Mouse (Mus musculus): ENCODE measurements around the gene Entpd1. TPM values are rescaled to one million over a fixed set of nuclear protein-coding genes. Genes with fewer than 3 reads are reported as not detected.
A peak's percentile ranks its signal among the peaks of the same experiment; 100 is the strongest.
"Not testable (repeated sequence)": the region's sequence is repeated elsewhere in the genome, so short reads cannot be mapped to it uniquely, and the experiment has no call there.

The Entpd1 gene
- polyA plus RNA-seq, 1 experiment from 2014 or later = 7.2 TPM

DNA sequence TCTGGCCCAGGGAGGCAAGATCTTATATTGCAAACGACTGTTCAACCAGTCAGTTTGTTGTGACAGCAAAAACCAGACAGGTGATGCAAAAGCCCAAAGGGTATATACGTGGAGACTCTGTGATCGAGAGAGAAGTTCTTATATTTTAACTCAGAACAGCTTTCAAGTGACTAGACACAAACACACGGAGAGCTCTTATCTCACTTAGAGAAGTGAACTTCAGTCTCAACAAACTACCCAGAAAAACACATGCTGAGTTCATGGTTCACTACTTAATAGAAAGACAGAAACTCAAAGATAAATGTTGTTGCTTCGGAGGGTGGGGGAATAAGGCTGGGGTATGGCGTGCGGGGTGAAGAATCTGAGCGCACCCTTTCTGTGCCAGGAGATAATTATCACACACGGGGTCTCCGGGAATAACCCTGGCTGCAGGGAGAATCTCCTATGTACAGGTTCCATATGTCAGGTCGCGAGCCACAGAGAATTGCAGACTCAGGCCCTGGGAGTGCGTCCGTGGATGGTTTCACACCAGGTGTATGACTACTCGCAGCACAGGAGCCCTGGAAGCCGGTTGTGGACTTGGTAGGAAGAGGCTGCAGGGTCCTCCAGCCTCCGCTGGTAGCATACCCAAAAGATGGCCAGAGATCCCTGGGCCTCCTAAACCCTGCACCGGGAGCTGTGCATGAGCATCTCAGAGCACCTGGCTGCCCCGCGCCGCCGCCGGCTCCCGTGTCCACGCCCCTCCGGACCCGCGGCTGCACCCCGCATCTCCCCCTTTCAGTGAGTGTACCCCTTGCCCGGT lies 24.5 kb upstream of the Entpd1 start:
- no peaks in the 10 kb centered on the region for H3K9me3 ChIP-seq (ENCODE audit: control insufficient read depth, low read length)
- no peak overlapping the region for H3K27ac ChIP-seq (ENCODE audit: low read depth, low read length)
- H3K4me1 ChIP-seq (ENCODE audit: control insufficient read depth, insufficient read depth, low read length) = peaks cover 10% of the 10 kb centered on the region; the same call in 1 of the 2 replicates
- H3K4me2 ChIP-seq = peak overlapping the region; percentile 69
- peak overlapping the region; percentile 91 for H3K9ac ChIP-seq (ENCODE audit: low read length)
- no peaks in the 10 kb centered on the region; the same call in 1 of the 2 replicates for H3K36me3 ChIP-seq (ENCODE audit: control insufficient read depth, insufficient read depth, low read length)
- no peaks in the 10 kb centered on the region for H3K27me3 ChIP-seq (ENCODE audit: control insufficient read depth, insufficient read depth, low read length)
- 7% methylated on average over 30 of the region's 30 CpGs for WGBS
- ATAC-seq (ENCODE audit: low FRiP score) = no peak; the same call in none of the 2 replicates
- H3K4me3 ChIP-seq (ENCODE audit: low read depth, low read length) = peak overlapping the region; percentile 81
- peak; percentile 93 for DNase-seq (ENCODE audit: low spot score, missing footprints)

DNA sequence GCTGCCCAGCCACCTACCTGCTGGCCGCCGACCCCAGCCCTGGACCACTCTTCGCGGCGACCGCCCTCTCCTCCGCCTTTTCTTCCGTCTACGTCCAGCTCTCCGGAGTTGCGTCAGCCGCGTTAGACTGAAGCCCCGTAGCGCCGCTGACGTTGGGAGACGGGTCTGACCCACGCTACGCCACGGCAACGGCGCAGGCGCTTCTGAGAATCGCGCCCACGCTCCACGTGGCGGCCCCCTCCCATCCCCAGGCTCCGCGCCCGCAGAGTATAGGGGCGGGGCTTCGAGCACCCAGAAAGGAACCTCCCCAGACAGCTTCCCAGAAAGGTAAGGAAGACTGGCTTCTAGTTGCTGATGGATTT lies 23.9 kb upstream of the Entpd1 start, which contains the start of gene Aldh18a1:
TSS of gene Aldh18a1 (minus strand) at position 171 of the 362 bp plus-strand sequence.
- no peaks in the 10 kb centered on the region; the same call in 1 of the 2 replicates for H3K36me3 ChIP-seq (ENCODE audit: control insufficient read depth, insufficient read depth, low read length)
- WGBS = under 1% methylated on average over 34 of the region's 34 CpGs
- H3K27me3 ChIP-seq (ENCODE audit: control insufficient read depth, insufficient read depth, low read length) = no peaks in the 10 kb centered on the region
- H3K9me3 ChIP-seq (ENCODE audit: control insufficient read depth, low read length) = no peaks in the 10 kb centered on the region
- DNase-seq (ENCODE audit: low spot score, missing footprints) = peak; percentile 100
- H3K4me1 ChIP-seq (ENCODE audit: control insufficient read depth, insufficient read depth, low read length) = peaks cover 10% of the 10 kb centered on the region; the same call in 1 of the 2 replicates
- H3K4me2 ChIP-seq = peak within 1 kb of the TSS; percentile 69
- ATAC-seq (ENCODE audit: low FRiP score) = peak; percentile 96
- peak within 1 kb of the TSS; percentile 30; the same call in 1 of the 2 replicates for H3K27ac ChIP-seq (ENCODE audit: low read depth, low read length)
- peak within 1 kb of the TSS; percentile 91 for H3K9ac ChIP-seq (ENCODE audit: low read length)
- peak within 1 kb of the TSS; percentile 81 for H3K4me3 ChIP-seq (ENCODE audit: low read depth, low read length)

DNA sequence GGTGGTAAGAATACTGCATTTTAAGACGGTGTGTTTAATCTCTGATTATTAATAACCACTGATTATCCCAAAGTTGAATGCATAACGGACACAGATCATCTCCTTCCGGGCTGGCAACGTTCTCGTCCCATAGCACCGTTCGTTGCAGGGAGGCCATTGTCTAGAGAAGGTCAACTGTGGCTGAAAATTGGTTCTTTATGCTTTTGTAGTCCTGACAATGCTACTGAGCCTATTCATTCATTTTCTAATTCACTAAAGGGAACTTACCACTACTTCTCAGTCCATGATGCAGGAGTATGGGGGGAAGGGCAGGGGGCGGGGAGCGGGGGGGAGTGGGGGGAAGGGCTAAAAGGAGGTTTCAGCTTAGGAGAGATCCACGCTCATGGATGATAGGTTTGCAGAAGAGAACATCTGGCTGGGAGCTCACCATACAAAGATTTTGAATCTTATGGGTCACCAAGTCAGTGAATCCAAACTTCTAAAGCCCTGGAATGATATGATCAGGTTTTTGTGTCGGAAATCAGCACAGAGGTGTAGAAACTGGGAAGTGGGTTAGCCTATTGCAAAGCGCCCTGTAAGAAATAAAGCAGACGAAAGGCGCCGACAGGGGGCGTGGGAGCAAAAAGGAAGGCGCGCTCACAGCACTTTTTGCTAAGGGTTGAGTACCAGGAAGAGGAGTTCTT lies 23.2 kb upstream of the Entpd1 start:
- DNase-seq (ENCODE audit: low spot score, missing footprints) = peak; percentile 99

DNA sequence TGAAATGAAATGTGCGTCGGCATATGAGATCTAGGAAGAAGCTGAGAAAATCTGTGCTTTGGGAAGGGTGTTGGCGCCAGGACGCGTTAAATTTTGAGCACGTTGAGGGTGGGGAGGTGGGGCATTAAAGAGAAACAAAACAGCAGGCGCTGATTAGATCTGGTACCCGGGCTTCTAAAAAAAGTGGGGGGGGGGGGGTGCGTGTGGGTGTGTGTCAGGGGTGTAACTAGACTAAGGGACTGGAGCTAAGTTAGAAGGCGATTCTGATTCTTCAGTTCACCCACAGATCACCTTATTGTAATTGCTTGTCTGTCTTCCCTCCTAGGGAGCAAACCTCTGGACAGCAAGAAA lies 22.7 kb upstream of the Entpd1 start:
- ATAC-seq (ENCODE audit: low FRiP score) = peak; percentile 4; the same call in 1 of the 2 replicates

More for the DNA sequence above, 23.2 kb upstream of the Entpd1 start:
- Histone ChIP-seq H3K4me2 (peak overlapping the region; percentile 69), H3K27me3 (ENCODE audit: control insufficient read depth, insufficient read depth, low read length) (no peaks in the 10 kb centered on the region), H3K4me1 (ENCODE audit: control insufficient read depth, insufficient read depth, low read length) (peaks cover 10% of the 10 kb centered on the region; the same call in 1 of the 2 replicates), H3K9me3 (ENCODE audit: control insufficient read depth, low read length) (no peaks in the 10 kb centered on the region), H3K27ac (ENCODE audit: low read depth, low read length) (peak overlapping the region; percentile 30; the same call in 1 of the 2 replicates), H3K36me3 (ENCODE audit: control insufficient read depth, insufficient read depth, low read length) (no peaks in the 10 kb centered on the region; the same call in 1 of the 2 replicates), H3K9ac (ENCODE audit: low read length) (peak overlapping the region; percentile 91), H3K4me3 (ENCODE audit: low read depth, low read length) (peak overlapping the region; percentile 81)
- ATAC-seq (ENCODE audit: low FRiP score) = peak; percentile 72
- WGBS = under 1% methylated on average over 18 of the region's 18 CpGs

DNA sequence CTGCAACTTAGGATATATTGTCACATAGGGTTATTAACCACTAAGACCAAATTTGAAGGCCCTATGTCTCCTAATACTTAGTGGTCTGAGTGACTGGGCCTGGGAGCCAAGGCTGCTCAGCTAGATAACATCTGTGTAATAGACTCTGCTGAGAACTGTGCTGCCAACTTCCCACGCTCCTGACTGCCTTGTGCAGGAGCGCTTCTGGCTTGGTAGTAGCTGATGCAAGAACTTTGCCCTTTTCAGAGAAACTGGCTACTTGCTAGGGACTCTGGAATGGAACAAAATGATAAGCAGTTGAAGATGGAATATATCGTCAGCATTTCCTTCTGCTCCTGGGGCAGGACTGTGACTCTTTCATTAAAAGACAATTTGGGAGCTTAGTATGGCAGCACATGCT lies 16.9 kb upstream of the Entpd1 start:
- no peak overlapping the region for H3K4me3 ChIP-seq (ENCODE audit: low read depth, low read length)
- ATAC-seq (ENCODE audit: low FRiP score) = no peak

More for the DNA sequence above, 22.7 kb upstream of the Entpd1 start:
- 2% methylated on average over 10 of the region's 10 CpGs for whole genome bisulfite sequencing
- Histone ChIP-seq H3K27me3 (ENCODE audit: control insufficient read depth, insufficient read depth, low read length) (no peaks in the 10 kb centered on the region), H3K9ac (ENCODE audit: low read length) (peak overlapping the region; percentile 91), H3K4me1 (ENCODE audit: control insufficient read depth, insufficient read depth, low read length) (peaks cover 10% of the 10 kb centered on the region; the same call in 1 of the 2 replicates), H3K36me3 (ENCODE audit: control insufficient read depth, insufficient read depth, low read length) (no peaks in the 10 kb centered on the region), H3K27ac (ENCODE audit: low read depth, low read length) (peak overlapping the region; percentile 30; the same call in 1 of the 2 replicates), H3K4me3 (ENCODE audit: low read depth, low read length) (peak overlapping the region; percentile 81), H3K4me2 (peak overlapping the region; percentile 69), H3K9me3 (ENCODE audit: control insufficient read depth, low read length) (no peaks in the 10 kb centered on the region)
- DNase-seq (ENCODE audit: low spot score, missing footprints) = no peak

DNA sequence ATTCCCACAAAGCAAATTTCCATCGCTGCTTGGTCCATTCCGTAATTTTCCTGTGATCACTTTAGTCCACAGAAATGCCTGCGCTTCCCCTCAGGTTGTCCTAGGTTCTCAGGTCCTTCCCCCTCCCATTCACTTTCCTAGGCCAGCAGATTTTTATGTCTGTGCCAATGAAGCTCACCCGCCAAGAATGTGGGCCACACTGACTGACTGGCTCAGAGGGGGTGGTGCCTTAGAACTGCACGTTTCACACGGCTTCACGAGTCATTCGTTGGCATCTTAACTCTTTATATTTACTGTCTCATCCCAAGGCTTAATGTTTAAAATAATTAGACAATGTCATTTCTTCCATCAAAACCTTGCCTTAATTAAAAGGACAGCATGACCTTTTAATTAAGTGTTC lies 16.3 kb upstream of the Entpd1 start:
- H3K9me3 ChIP-seq (ENCODE audit: control insufficient read depth, low read length) = no peaks in the 10 kb centered on the region
- ATAC-seq (ENCODE audit: low FRiP score) = no peak
- H3K9ac ChIP-seq (ENCODE audit: low read length) = no peak overlapping the region
- H3K4me1 ChIP-seq (ENCODE audit: control insufficient read depth, insufficient read depth, low read length) = no peaks in the 10 kb centered on the region
- no peak overlapping the region for H3K4me2 ChIP-seq
- 92% methylated on average over 8 of the region's 8 CpGs for WGBS
- H3K27ac ChIP-seq (ENCODE audit: low read depth, low read length) = no peak overlapping the region
- H3K4me3 ChIP-seq (ENCODE audit: low read depth, low read length) = no peak overlapping the region
- no peaks in the 10 kb centered on the region for H3K27me3 ChIP-seq (ENCODE audit: control insufficient read depth, insufficient read depth, low read length)
- no peaks in the 10 kb centered on the region for H3K36me3 ChIP-seq (ENCODE audit: control insufficient read depth, insufficient read depth, low read length)
- no peak for DNase-seq (ENCODE audit: low spot score, missing footprints)

More for the DNA sequence above, 16.9 kb upstream of the Entpd1 start:
- 98% methylated on average over 3 of the region's 3 CpGs for WGBS
- Histone ChIP-seq H3K4me1 (ENCODE audit: control insufficient read depth, insufficient read depth, low read length) (no peaks in the 10 kb centered on the region), H3K27me3 (ENCODE audit: control insufficient read depth, insufficient read depth, low read length) (no peaks in the 10 kb centered on the region), H3K36me3 (ENCODE audit: control insufficient read depth, insufficient read depth, low read length) (no peaks in the 10 kb centered on the region), H3K27ac (ENCODE audit: low read depth, low read length) (no peak overlapping the region), H3K4me2 (no peak overlapping the region), H3K9me3 (ENCODE audit: control insufficient read depth, low read length) (no peaks in the 10 kb centered on the region), H3K9ac (ENCODE audit: low read length) (no peak overlapping the region)
- DNase-seq (ENCODE audit: low spot score, missing footprints) = no peak

DNA sequence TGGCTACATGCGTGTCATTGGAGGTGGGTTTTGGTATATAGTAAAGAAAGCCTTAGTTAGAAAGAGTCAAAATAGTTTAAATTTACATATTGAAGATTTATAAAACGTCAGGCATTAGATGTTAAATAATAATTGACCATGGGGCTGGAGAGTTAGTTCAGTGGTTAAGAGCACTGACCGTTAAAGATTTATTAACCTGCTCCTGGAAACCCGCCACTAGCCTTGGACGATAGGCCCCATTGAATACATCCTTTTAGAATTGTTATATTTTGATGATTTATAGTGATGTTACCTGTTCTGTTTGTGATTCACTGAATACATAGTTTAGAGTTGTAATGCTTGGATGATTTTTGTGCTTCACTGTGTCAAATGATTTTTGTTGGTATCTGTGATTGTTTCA lies 11.3 kb upstream of the Entpd1 start:
- H3K4me2 ChIP-seq; H3K9ac ChIP-seq (ENCODE audit: low read length); ATAC-seq (ENCODE audit: low FRiP score); H3K27me3 ChIP-seq (ENCODE audit: control insufficient read depth, insufficient read depth, low read length); H3K4me3 ChIP-seq (ENCODE audit: low read depth, low read length); H3K4me1 ChIP-seq (ENCODE audit: control insufficient read depth, insufficient read depth, low read length); H3K36me3 ChIP-seq (ENCODE audit: control insufficient read depth, insufficient read depth, low read length); DNase-seq (ENCODE audit: low spot score, missing footprints); H3K27ac ChIP-seq (ENCODE audit: low read depth, low read length); H3K9me3 ChIP-seq (ENCODE audit: control insufficient read depth, low read length): not testable (repeated sequence)
- 88% methylated on average over 5 of the region's 5 CpGs for WGBS

DNA sequence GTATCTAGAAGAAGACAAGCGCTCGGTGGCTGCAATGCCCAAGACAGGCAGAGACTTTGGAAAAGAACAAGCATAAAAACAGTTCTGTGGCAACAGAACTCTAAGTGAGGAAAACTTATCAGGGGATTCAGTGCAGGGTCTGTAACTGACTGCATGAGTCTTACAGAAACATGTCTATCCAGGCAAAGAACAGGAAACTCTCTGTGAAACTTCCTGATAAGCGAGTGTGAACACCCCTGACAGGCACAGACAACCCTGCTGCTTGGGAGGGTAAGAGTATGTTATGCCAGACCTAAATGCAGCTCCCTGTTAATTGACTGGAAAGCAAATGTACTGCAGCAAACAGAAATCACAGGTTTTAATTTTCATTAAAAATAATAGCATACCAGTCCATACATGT lies 10.3 kb upstream of the Entpd1 start:
- ATAC-seq (ENCODE audit: low FRiP score) (no peak), DNase-seq (ENCODE audit: low spot score, missing footprints) (no peak)
- no peaks in the 10 kb centered on the region for H3K4me1 ChIP-seq (ENCODE audit: control insufficient read depth, insufficient read depth, low read length)
- no peaks in the 10 kb centered on the region for H3K27me3 ChIP-seq (ENCODE audit: control insufficient read depth, insufficient read depth, low read length)
- H3K4me2 ChIP-seq = no peak overlapping the region
- H3K9ac ChIP-seq (ENCODE audit: low read length) = no peak overlapping the region
- H3K9me3 ChIP-seq (ENCODE audit: control insufficient read depth, low read length) = no peaks in the 10 kb centered on the region
- no peak overlapping the region for H3K27ac ChIP-seq (ENCODE audit: low read depth, low read length)
- H3K4me3 ChIP-seq (ENCODE audit: low read depth, low read length) = no peak overlapping the region
- 91% methylated on average over 3 of the region's 3 CpGs for WGBS
- peaks cover 3% of the 10 kb centered on the region; the same call in 1 of the 2 replicates for H3K36me3 ChIP-seq (ENCODE audit: control insufficient read depth, insufficient read depth, low read length)

DNA sequence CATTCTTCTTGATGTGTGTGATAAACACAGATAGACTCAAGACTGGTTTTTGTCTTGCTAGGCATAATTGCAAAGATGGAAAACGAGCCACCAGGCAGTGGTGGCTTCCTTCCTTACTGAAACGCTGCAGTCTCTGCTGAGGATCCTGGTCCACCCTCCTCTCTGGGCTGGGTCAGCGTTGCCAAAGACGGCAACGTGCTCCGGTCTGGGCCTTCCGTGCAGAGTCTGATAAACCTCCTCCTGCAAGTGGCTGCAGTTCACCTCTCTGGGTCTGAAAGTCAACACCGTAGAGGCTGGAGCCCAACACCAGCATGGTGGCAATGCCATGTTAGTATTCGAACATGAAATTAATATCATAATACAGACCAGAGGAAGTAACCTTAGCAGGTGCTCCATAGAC lies 7.0 kb upstream of the Entpd1 start:
- ATAC-seq (ENCODE audit: low FRiP score) = no peak

More for the DNA sequence above, 7.0 kb upstream of the Entpd1 start:
- Histone ChIP-seq H3K4me3 (ENCODE audit: low read depth, low read length) (no peak overlapping the region), H3K9ac (ENCODE audit: low read length) (no peak overlapping the region), H3K9me3 (ENCODE audit: control insufficient read depth, low read length) (no peaks in the 10 kb centered on the region), H3K27me3 (ENCODE audit: control insufficient read depth, insufficient read depth, low read length) (no peaks in the 10 kb centered on the region), H3K4me2 (no peak overlapping the region), H3K27ac (ENCODE audit: low read depth, low read length) (no peak overlapping the region), H3K4me1 (ENCODE audit: control insufficient read depth, insufficient read depth, low read length) (no peaks in the 10 kb centered on the region), H3K36me3 (ENCODE audit: control insufficient read depth, insufficient read depth, low read length) (peaks cover 3% of the 10 kb centered on the region)
- no peak for DNase-seq (ENCODE audit: low spot score, missing footprints)
- WGBS = 94% methylated on average over 9 of the region's 9 CpGs

Measured in midbrain, embryonic 11.5 days (tissue).